Mouse (Mus musculus): Measurements from ENCODE around the gene Spem2.

- TF ChIP-seq CTCF (IDR thresholded peaks at IDR 0.05; ENCODE audit: control insufficient read depth, insufficient read depth, low read length) = no peak
- no peak for TF ChIP-seq POLR2A (IDR thresholded peaks at IDR 0.05; ENCODE audit: borderline replicate concordance, control insufficient read depth, low read depth, low read length)
Observed at GRCm38 (mm10) chr11:69822080-69822479, 3.8 kb upstream of the Spem2 start, which contains the start of gene Spem1.
